Mouse (Mus musculus) small intestine, adult 2 months (tissue): Measurements from ENCODE around the gene Csgalnact2. TPM values are rescaled to one million over a fixed set of nuclear protein-coding genes. Genes with fewer than 3 reads are reported as not detected.

ENCODE experiments used
- H3K27ac ChIP-seq: fragments of 200-500 bp; 2 replicates; pipeline ENCODE4 v1.5.1; 2012; ENCODE audit warnings: low read depth, low read length, control low read depth, inconsistent platforms; ENCODE audit not compliant: insufficient read depth
- H3K27me3 ChIP-seq: fragments of 200-500 bp; 2 replicates; pipeline ENCODE4 v1.6.1; 2012; ENCODE audit warnings: mild to moderate bottlenecking, moderate library complexity, low read length, inconsistent platforms; ENCODE audit not compliant: control insufficient read depth, insufficient read depth
- H3K36me3 ChIP-seq: fragments of 200-500 bp; 2 replicates; pipeline ENCODE4 v1.6.1; 2012; ENCODE audit warnings: mild to moderate bottlenecking, low read length, control low read depth, inconsistent platforms; ENCODE audit not compliant: control insufficient read depth, insufficient read depth
- H3K4me1 ChIP-seq: fragments of 200-500 bp; 2 replicates; pipeline ENCODE4 v1.6.1; 2012; ENCODE audit warnings: low read length, inconsistent platforms, mixed read lengths; ENCODE audit not compliant: control insufficient read depth, insufficient read depth, insufficient read length
- H3K4me3 ChIP-seq: fragments of 200-500 bp; 2 replicates; pipeline ENCODE4 v1.5.1; 2012; ENCODE audit warnings: low read depth, mild to moderate bottlenecking, control low read depth, inconsistent platforms, low read length, moderate library complexity
- CTCF ChIP-seq: fragments of 200-500 bp; IDR thresholded peaks from 2 replicates; pipeline ENCODE4 v1.5.1; 2012; ENCODE audit warnings: low read depth, mild to moderate bottlenecking, control low read depth, inconsistent platforms, low read length, moderate library complexity, mixed read lengths; ENCODE audit not compliant: insufficient replicate concordance, insufficient read length; ENCODE audit errors: extremely low read depth
- POLR2A ChIP-seq: fragments of 200-500 bp; IDR thresholded peaks from 2 replicates; pipeline ENCODE4 v1.6.1; 2012; ENCODE audit warnings: low read depth, mild to moderate bottlenecking, control low read depth, inconsistent platforms, low read length, moderate library complexity
- whole genome bisulfite sequencing: fragments of 180-500 bp; shearing (Covaris S2); methylation state at CpG from one replicate; pipeline ENCODE4 v1.1.7; 2018; 5-methylcytosine and 5-hydroxymethylcytosine counted together
- polyA plus RNA-seq: library from polyadenylated mRNA; depleted of rRNA; stranded (reverse); fragments of >200 nt; gene quantifications from 2 replicates; pipeline ENCODE4 v1.2.3, GENCODE M21; 2012; rRNA removed

Gene Csgalnact2
- polyA plus RNA-seq, 1 experiment = 0.38 TPM

GRCm38 (mm10) chr6:118066199-118067081 lies 72.5 kb downstream of the Csgalnact2 start:
- no peaks in the 10 kb centered on the region for H3K36me3 ChIP-seq
- H3K4me1 ChIP-seq = peaks cover 5% of the 10 kb centered on the region
- H3K27ac ChIP-seq = no peak overlapping the region
- 2% methylated on average over 40 of the region's 40 CpGs for WGBS
- TF ChIP-seq CTCF (no peak), POLR2A (no peak)
- H3K4me3 ChIP-seq = peak overlapping the region; percentile 59
- H3K27me3 ChIP-seq = no peaks in the 10 kb centered on the region

GRCm38 (mm10) chr6:118065837-118066198 lies 73.1 kb downstream of the Csgalnact2 start:
- peaks cover 5% of the 10 kb centered on the region for H3K4me1 ChIP-seq
- H3K4me3 ChIP-seq = peak overlapping the region; percentile 59
- no peaks in the 10 kb centered on the region for H3K36me3 ChIP-seq
- TF ChIP-seq POLR2A = no peak
- TF ChIP-seq CTCF = no peak
- H3K27me3 ChIP-seq = no peaks in the 10 kb centered on the region
- no peak overlapping the region for H3K27ac ChIP-seq
- WGBS = under 1% methylated on average over 12 of the region's 12 CpGs

- no peaks in the 10 kb centered on the region for H3K27me3 ChIP-seq
- WGBS = 21% methylated on average over 7 of the region's 7 CpGs
- no peak overlapping the region for H3K4me3 ChIP-seq
- no peaks in the 10 kb centered on the region for H3K36me3 ChIP-seq
- TF ChIP-seq POLR2A (no peak), CTCF (peak; percentile 42; the same call in 1 of the 2 replicates)
- no peak overlapping the region for H3K27ac ChIP-seq
- H3K4me1 ChIP-seq = peaks cover 5% of the 10 kb centered on the region
Observed at GRCm38 (mm10) chr6:118064968-118065530, 73.9 kb downstream of the Csgalnact2 start.

GRCm38 (mm10) chr6:118063266-118063665 lies 75.7 kb downstream of the Csgalnact2 start:
- no peaks in the 10 kb centered on the region for H3K27me3 ChIP-seq
- no peaks in the 10 kb centered on the region for H3K36me3 ChIP-seq
- WGBS = 70% methylated on average over 5 of the region's 5 CpGs
- no peak overlapping the region for H3K4me3 ChIP-seq
- TF ChIP-seq POLR2A = no peak
- TF ChIP-seq CTCF = no peak
- peaks cover 5% of the 10 kb centered on the region for H3K4me1 ChIP-seq
- H3K27ac ChIP-seq = no peak overlapping the region

GRCm38 (mm10) chr6:118061266-118061665 lies 77.7 kb downstream of the Csgalnact2 start:
- Histone ChIP-seq H3K4me3 (no peak overlapping the region), H3K27ac (no peak overlapping the region), H3K36me3 (no peaks in the 10 kb centered on the region), H3K4me1 (peaks cover 3% of the 10 kb centered on the region), H3K27me3 (no peaks in the 10 kb centered on the region)
- WGBS = 87% methylated on average over 4 of the region's 4 CpGs
- TF ChIP-seq POLR2A (no peak), CTCF (no peak)

Other genes starting within 250 kb of the Csgalnact2 start
- 49.1 and 102 TPM in 2 replicates for gene Hnrnpf, start 238.8 kb downstream of the Csgalnact2 start, polyA plus RNA-seq
- not detected in 2 replicates for gene Fxyd4, start 201.4 kb downstream of the Csgalnact2 start, polyA plus RNA-seq
- 0.19 and 0.22 TPM in 2 replicates for gene Rasgef1a, start 127.7 kb downstream of the Csgalnact2 start, polyA plus RNA-seq
- 2.6 and 4.5 TPM in 2 replicates for gene Ret, start 58.6 kb upstream of the Csgalnact2 start, polyA plus RNA-seq